Mouse (Mus musculus) cerebellum, adult 9-10 months (tissue): ENCODE results near the gene Aldh9a1.
"Not testable (repeated sequence)": the region's sequence is repeated elsewhere in the genome, so short reads cannot be mapped to it uniquely, and the experiment has no call there.

Experiments
- DNase-seq: peaks from one replicate; pipeline ENCODE4 v3.0.0; 2022

Aldh9a1 gene

DNA sequence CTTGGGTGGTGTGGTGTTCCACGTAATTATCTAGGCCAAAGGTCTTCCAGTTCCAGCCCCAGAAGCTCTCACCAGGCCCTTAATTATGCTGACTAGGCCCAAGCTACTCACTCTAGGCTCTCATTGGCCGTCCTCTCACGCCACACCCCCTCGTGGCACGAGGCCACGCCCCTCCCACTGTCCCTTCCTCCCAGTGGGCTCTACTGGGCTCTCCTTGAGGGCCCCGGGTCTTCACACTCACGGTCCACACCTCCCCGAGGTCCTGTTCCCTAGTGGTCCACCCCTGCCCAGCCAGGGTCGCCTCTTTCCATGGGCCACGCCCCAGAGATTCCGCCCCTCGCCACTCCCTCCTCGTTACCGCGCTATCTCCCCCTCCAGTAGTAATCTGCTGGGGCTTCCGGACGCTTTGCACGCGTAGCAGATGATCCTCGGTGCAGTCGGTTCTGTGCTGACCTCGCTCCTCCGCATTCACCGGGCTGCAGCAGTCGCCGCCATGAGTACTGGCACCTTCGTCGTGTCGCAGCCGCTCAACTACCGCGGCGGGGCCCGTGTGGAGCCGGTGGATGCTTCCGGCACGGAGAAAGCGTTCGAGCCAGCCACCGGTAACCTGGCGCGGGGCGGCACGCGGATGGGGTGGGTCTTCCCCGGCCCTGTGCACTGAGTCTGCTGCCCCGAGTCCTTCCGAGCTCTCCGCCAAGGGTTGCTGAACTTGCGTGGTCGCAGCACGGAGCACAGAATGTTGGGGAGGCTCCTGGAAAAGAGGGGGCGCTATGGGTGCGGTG is at the start of gene Aldh9a1:
Gene Aldh9a1 (plus strand): TSS at position 177 of the 782 bp plus-strand sequence.
- peak; percentile 92 for DNase-seq

DNA sequence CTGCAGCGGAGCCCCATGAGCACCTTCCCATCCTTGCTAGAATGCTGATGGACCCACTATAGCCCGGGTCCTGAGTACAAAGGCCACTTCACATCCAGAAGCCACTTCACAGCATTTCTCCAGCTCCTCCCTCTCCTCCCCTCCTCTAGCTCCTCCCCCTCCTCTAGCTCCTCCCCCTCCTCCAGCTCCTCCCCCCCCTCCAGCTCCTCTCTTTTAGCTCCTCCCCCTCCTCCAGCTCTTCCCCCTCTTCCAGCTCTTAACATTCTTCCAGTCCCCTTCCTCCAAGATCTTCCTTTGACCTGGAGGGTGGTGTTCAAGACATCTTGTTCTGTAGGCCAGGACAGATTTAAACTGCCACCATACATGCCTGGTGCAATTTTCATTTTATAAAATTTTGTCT is 49.7 kb upstream of the Aldh9a1 start:
- DNase-seq = no peak

DNA sequence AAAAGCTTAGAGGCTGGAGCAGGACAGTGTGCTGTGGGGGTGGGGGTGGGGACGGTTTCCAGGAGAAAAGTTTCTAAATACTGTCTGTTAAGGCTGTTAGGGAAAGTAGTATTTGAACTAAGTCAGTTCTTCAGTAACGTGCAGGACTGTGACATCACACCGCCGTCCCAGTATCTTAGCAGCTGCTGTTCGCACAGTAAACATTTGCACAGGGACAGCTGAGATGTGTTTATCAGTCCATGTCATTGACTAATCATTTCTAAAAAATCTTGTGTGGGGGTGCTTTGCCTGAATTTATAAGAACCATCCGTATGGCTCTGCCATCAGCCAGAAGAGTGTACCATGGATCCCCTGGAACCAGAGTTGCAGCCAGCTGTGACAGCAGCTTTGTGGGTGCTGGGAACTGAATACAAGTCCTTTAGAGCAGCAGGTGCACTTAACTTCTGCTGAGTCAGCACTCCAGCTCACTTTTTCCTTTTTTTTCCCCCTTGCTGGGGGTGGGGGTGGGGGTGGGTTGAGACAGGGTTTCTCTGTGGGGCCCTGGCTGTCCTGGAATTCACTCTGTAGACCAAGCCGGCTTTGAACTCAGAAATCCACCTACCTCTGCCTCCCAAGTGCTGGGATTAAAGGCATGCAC is 44.2 kb upstream of the Aldh9a1 start:
- DNase-seq = no peak

DNA sequence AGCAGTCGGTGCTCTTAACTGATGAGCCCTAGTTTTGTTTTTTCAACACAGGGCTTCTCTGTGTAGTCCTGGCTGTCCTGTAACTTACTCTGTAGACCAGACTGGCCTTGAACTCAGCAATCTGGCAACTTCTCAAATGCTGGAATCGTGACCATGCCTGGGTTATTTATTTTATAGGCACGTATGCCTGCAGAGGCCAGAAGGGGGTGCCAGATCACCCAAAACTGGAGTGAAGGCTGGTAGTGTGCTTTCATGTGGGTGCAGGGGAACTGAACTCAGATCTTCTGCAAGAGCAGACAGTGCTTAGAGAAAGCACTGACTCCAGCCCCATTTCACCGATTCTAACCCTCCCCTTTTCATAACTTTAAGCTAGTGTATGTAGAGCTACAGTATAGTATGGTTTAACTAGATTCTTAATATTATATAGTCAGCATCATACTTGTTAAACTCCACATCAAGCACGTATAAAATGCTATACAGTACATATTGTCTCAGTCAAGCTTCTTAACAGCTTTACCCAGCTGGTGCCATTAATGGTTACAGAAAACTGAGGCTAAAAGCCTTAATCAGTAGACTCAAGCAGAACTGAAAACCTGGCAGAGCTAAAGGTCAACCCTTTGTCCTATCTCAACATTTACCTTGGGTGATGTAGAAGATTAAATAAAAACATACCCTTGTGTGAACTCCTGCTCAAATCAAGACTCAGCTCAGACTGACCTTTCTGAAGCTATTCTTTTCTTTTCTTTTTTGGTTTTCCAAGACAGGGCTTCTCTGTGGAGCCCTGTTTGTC is 43.1 kb upstream of the Aldh9a1 start:
- peak; percentile 62 for DNase-seq

- peak; percentile 49 for DNase-seq
Observed at GRCm38 (mm10) chr1:167307674-167308073, 42.1 kb upstream of the Aldh9a1 start.

DNA sequence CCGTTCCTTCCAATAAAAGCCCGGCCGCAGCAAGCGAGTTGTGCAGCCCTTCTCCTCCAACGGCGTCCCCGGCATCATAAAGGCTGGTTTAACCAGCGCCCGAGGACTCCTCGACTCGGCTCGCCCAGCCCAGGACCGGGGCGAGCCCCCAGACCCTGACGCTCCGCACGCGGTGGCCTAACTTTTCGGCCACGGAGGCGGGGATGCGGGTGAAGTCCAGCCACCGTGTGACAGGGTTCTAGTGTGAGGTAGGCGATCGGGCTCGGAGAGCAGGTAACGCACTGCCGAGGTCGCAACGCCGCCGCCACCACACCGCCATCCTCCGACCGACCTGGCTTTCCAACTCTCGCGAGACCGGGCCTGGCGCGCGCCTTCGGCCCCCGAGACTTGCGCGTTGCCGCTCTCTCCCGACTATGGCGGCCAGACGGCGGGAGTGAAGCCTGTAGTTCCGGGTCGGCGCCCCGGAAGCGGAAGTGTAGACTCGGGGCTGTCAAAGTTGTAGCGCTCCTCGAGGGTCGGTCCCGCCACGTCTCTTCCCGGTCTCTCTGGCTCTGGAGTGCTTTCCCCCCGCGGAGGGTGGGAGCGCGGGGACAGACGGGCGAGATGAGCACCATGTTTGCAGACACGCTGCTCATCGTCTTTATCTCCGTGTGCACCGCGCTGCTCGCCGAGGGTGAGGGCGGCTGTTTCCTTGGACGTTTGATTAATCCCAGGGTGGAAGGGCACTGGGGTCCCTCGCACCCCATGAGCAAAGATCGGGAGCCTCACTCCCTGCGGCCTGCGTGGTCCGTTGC is 41.3 kb upstream of the Aldh9a1 start, which contains the start of gene Tmco1:
Gene Tmco1 (plus strand): TSS at position 118 of the 794 bp plus-strand sequence.
- peak; percentile 97 for DNase-seq

- no peak for DNase-seq
Observed at GRCm38 (mm10) chr1:167312367-167312766, 37.4 kb upstream of the Aldh9a1 start.

DNA sequence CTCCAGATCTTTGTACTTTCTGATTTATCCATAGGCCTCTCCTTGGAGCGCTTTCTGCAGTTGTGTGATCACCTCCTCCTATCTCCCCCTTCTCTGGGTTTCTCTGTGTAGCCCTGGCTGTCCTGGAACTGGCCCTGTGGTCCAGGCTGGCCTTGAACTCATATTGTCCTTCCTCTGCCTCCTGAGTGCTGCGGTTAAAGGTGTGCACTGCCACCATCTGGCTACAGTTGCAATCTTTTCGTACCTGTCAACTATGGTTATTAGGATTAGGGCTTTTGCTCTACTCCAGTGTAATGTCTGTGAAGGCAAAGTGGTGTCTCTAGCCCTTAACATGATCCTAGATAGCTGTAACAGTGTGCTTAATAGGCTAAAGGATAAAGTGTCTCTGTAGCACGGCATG is 36.6 kb upstream of the Aldh9a1 start:
- DNase-seq = no peak

- no peak for DNase-seq
Observed at GRCm38 (mm10) chr1:167321691-167322090, 28.1 kb upstream of the Aldh9a1 start.

- DNase-seq = no peak
Observed at GRCm38 (mm10) chr1:167328776-167329175, 21.0 kb upstream of the Aldh9a1 start.

DNA sequence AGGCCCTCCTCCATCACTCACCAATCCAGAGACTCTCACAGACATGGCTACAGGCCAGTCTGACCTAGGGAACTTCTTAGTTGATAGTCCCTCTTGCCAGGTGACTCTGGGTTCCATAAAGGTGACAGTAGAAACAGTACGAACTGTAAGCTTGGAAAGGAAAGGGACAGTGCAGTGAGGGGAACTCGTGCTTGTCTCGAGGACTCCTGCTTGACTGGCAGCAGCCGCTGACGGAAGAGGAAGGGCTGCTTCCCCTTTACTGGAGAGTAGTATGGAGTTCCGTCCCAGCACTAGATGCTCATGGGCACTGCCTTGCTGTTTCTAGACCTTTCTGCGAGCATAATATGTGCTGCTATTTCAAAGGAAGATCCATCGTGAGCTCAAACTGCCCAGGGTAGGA is 18.7 kb upstream of the Aldh9a1 start:
- no peak for DNase-seq

DNA sequence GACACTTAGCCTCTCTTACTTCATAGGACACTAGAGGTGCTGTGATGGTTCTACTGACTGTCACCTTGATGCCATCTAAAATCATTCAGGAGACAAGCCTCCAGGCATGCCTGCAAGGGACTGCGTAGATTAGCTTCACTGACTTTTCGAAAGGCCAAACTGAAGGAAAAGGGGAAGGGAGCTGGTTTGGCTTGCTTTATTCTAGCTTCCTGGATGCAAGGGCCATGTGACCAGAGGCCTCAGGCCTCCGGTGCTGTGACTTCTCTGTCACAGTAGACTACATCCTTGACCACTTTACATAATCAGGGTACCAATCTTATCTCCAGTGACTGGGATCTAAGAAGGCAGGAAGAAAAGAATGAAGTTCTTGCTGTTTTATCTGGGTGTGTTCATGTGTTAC is 13.4 kb upstream of the Aldh9a1 start:
- DNase-seq = no peak

- DNase-seq = peak; percentile 91
Observed at GRCm38 (mm10) chr1:167337463-167338095, 12.2 kb upstream of the Aldh9a1 start.

DNA sequence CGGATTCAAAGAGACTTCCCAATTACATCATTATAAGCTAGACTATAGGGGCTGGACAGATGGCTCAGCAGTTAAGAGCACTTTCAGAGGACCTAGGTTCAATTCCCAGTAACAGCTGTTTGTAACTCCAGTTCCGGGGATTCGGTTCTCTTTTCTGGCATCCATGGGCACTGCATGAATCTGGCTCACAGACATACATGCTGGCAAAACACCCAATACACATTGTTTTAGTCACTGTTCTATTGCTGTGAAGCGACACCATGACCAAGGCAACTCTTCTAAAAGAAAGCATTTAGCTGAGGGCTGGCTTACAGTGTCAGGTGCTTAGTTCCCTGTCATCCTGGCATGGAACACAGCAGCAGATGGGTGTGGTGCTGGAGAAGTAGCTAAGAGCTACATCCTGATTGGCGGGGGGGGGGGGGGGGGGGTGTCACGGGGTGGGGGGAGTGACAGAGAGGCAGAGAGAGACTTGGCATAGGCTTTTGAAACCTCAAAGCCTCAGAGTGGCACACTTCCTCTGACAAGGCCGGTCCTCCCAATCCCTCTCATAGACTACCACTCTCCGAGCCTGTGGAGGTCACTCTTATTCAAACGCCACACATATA is 10.5 kb upstream of the Aldh9a1 start:
- peak; percentile 54 for DNase-seq

DNA sequence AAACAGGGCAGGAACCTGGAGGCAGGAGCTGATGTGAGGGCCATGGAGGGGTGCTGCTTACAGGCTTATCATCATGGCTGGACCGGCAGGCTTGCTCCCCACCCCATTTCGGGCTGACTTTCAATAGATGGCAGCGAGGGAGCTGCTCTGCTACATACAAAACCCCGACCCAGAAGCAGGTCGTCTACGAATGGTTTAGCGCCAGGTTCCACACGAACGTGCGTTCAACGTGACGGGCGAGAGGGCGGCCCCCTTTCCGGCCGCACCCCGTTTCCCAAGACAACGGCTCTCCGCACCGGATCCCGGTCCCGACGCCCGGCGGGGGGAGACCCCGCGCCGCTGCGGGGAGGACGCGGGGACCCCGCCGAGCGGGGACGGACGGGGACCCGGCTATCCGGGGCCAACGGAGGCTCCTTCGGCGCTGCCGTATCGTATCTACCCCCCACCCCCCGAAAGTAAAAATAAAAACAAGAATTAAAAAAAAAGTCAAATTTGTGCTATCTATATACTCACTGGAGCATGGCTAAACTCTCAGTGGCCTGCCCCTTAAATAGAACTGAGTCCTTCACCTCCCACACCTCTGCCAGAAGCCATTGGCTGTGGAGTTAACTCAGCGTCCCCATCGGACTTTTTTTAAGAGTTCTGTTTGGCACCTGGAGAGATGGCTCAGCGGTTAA is 9.5 kb upstream of the Aldh9a1 start:
- no peak for DNase-seq

- no peak for DNase-seq
Observed at GRCm38 (mm10) chr1:167340910-167341528, 8.8 kb upstream of the Aldh9a1 start.

DNA sequence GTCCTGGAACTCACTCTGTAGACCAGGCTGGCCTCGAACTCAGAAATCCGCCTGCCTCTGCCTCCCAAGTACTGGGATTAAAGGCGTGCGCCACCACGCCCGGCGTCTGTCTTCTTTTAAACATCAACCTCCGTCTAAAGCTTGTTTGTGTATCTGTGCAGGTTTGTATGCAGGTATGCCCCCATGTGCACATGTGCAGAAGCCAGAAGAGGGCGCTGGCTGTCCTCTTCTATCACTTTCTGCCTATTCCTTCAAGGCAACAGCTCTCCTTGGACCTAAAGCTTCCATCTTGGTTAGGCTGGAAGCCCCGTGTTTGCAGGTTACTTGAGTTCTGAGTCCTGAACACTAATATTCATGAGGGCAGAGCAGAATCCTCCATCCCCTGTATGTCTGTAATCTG is 7.0 kb upstream of the Aldh9a1 start:
- no peak for DNase-seq

DNA sequence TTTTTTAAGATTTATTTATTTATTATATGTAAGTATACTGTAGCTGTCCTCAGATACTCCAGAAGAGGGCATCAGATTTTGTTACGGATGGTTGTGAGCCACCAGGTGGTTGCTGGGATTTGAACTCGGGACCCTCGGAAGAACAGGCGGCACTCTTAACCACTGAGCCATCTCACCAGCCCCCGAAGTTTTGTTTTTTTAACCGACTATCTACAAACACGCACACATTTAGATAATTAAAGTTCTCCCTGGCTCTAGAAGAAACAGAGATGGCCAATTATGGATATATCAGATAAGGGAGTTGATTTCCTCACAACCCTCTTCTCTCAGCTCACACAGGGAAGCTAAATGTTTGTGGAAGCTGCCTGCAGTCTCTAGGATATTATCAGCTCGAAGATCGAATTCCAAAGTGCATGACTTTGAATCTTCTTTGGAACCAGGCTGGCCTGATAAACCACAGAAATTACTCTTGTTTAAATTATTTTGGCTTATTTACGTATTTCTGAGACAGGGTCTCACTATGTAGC is 3.7 kb upstream of the Aldh9a1 start:
- DNase-seq = not testable (repeated sequence)

- peak; percentile 38 for DNase-seq
Observed at GRCm38 (mm10) chr1:167349206-167349605, 585 bp upstream of the Aldh9a1 start.
